Mouse (Mus musculus): ENCODE results near the gene Ascc1.
"Not testable (repeated sequence)": the region's sequence is repeated elsewhere in the genome, so short reads cannot be mapped to it uniquely, and the experiment has no call there.

Ascc1 gene

DNA sequence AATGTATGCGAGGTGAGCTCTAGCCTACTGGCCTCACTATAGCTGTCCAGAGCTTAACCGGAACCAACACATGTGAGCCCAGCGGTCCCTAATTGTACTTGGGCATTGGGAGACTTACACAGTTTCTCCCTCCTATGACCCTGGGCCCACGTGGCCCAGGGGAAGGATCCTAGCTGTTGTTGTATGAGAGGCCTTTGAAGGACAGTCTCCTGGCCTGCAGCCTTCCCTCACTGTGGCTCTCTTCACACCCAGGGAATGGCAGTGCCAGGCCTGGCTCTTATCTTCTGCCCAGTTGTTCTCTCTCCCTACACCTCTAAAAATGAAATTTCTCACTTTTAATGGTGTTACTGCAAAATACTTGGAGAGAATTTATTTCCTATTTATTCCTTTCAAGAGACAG lies 114.4 kb downstream of the Ascc1 start:
- DNase-seq (ENCODE audit: low spot score) = no peak

DNA sequence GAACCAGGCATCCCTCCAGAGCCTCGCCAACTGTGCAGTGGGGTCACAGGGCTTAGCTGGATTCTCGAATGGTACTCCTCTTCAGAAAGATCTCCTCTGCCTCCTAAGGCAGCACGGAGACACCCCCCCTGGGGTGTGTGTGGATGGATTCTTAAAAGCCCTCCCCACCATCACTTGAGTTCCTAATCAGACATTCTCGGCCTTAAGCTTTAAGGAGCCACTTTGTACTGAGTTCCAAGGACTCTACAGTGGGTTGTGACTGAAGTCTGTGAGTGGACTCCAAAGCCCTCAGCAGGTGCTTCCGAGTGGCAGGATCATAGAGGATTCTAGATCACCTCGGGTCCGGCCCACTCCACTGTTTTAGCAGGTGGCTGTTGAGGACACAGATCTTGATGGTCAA lies 115.9 kb downstream of the Ascc1 start:
- no peak for DNase-seq (ENCODE audit: low spot score)

DNA sequence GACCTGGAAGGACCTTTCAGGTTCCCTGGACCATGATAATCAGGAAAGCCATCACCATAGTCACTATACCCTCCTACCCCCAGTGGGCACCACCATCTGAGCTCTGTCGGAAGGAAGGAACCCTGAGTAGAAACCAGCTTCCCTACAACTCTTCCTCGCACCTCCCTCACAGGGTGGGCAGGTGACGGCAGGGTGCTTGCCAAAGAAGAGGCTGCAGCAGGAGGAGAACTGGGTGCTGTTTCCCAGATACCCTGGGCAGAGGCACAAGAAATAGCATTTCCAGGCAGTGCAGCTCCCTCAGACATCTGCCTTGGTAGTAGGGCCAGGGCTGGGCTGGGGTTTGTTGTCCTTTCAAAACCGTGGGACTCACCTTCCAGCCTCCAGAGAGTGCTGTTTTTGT lies 118.0 kb downstream of the Ascc1 start:
- no peak for DNase-seq (ENCODE audit: low spot score)

DNA sequence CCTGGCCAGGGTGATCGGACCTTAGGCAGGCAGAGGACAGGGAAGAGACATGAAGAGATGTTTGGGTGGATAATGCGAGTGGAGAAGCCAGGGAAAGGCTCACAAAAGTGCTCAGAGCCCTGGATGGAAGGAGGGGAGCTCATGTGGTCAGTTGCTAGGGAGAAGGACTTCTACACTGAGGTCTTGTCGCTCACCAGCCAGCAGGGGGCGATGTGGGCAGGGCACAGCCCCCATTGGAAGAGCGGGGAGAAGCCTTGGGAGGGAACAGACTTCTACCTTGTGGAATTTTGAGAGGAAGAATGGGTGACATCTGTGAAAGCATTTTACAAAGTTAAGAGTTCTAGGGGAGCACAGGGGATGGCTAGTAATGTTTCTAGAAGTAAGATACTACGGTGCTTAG lies 121.5 kb downstream of the Ascc1 start:
- DNase-seq (ENCODE audit: low spot score) = peak; percentile 84

- DNase-seq (ENCODE audit: low spot score) = no peak
Observed at GRCm38 (mm10) chr10:60125529-60126327, 123.1 kb downstream of the Ascc1 start.

DNA sequence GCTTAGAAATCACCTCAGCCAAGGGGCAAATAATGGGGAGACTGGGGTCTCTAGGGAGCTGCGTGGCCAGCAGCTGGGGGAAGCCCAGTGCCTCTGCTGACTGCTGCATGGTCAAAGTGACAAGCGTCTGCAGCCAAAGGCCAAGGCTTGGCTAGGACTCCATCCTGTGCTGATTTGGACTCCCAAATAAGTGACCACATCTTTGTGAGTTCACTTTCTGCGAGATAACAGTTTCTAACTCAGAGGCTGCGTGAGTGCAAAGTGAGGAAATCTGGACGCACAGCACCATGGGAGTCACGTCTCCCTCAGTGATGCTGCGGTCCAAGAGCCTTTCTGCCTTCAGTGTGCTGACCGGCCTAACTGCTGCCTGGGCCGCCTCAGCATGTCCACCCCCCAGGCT lies 125.7 kb downstream of the Ascc1 start:
- DNase-seq (ENCODE audit: low spot score) = no peak

DNA sequence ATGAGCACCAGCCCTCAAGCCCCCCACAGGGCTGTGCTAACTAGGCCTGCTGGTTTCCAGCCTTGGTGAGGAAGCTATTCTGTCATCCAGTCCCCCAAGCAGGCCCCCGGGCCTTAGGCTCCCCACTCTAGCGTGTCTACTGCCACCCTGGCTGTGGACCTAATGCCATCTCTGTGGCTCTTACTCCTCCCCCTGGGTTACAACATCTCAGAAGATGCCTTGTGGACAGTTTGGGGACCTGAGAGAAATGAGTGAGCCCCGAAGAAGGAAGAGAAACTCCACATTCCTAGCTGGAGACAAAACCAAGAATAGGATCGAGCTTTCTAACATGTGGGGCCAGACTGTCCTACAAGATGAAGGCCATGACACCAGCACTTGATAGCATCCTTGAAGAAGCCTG lies 127.9 kb downstream of the Ascc1 start:
- no peak for DNase-seq (ENCODE audit: low spot score)

- no peak for DNase-seq (ENCODE audit: low spot score)
Observed at GRCm38 (mm10) chr10:60133501-60133900, 130.9 kb downstream of the Ascc1 start.

- no peak for DNase-seq (ENCODE audit: low spot score)
Observed at GRCm38 (mm10) chr10:60134201-60134600, 131.6 kb downstream of the Ascc1 start.

GRCm38 (mm10) chr10:60136010-60136409 lies 133.4 kb downstream of the Ascc1 start:
- not testable (repeated sequence) for DNase-seq (ENCODE audit: low spot score)

GRCm38 (mm10) chr10:60136935-60137334 lies 134.3 kb downstream of the Ascc1 start:
- DNase-seq (ENCODE audit: low spot score) = no peak

DNA sequence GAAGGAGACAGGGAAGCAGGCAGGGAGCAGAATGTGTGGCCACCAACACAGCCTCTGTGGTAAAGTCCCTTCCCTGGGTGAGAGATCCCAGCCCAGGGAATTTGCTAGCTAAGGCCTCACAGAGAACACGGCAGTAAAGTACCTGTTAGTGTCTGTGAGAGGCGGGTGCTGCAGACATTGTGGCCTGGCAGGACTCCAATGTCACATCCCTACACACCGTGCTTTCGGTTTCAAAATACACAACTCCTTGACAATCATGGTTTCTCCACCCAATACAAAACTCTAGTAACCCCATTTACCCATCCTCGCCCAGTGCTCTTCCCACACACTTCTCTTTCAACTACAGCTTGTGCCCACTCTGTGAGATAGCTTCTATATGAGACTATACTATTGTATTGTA lies 136.1 kb downstream of the Ascc1 start:
- no peak for DNase-seq (ENCODE audit: low spot score)

DNA sequence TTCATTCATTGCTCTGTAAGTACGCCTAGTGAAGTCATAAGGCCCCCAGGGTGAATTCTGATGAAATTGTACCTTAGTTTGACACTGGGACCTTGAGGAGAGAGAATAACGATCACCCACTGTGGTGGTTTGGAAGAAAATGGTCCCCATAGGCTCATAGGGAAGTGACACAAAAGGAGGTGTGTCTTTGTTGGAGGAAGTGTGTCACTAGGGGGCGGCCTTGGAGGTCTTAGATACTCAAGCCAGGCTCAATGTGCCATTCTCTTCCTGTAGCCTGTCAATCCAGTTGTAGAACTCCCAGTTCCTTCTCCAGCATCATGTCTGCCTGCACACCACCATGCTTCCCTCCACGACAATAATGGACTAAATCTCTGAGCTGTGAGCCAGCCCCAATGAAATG lies 138.1 kb downstream of the Ascc1 start:
- DNase-seq (ENCODE audit: low spot score) = no peak

GRCm38 (mm10) chr10:60141656-60142160 lies 139.1 kb downstream of the Ascc1 start:
- no peak for DNase-seq (ENCODE audit: low spot score)

- DNase-seq (ENCODE audit: low spot score) = not testable (repeated sequence)
Observed at GRCm38 (mm10) chr10:60147510-60148047, 145.0 kb downstream of the Ascc1 start.

DNA sequence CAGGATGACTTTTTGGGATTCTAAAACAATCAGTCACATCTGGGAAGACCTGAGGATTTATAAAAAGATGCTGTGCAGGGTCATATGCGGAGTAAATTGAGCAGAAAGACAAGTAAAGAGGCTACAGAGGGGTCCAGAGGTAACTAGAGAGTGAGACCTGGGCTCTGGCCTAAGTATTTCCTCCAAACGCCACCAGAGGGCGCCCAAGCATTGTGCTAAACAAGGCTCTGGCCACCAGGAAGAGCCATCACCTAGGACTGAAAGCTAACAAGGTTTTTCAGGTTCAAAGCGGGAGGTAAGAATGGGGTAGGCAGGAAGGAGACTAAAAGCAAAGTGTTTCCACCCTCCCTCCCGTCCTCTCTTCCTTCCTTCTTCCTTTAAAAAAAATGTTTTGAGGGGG lies 145.5 kb downstream of the Ascc1 start:
- DNase-seq (ENCODE audit: low spot score) = peak; percentile 92
